Mouse (Mus musculus): ENCODE measurements around the gene Thra.

Thra gene

GRCm38 (mm10) chr11:98745932-98746853 is 5.8 kb downstream of the Thra start:
- peak; percentile 24 for DNase-seq (ENCODE audit: low read depth, low spot score)

- DNase-seq (ENCODE audit: low read depth, low spot score), result peak; percentile 84
Observed at GRCm38 (mm10) chr11:98746855-98747693, 6.6 kb downstream of the Thra start.

GRCm38 (mm10) chr11:98747804-98748505 is 7.5 kb downstream of the Thra start:
- peak; percentile 36 for DNase-seq (ENCODE audit: low read depth, low spot score)

- no peak for DNase-seq (ENCODE audit: low read depth, low spot score)
Observed at GRCm38 (mm10) chr11:98748506-98749416, 8.3 kb downstream of the Thra start.

GRCm38 (mm10) chr11:98749716-98750115 is 9.3 kb downstream of the Thra start:
- DNase-seq (ENCODE audit: low read depth, low spot score), result no peak

GRCm38 (mm10) chr11:98750351-98751201 is 10.1 kb downstream of the Thra start:
- no peak for DNase-seq (ENCODE audit: low read depth, low spot score)

GRCm38 (mm10) chr11:98751221-98751782 is 10.9 kb downstream of the Thra start:
- DNase-seq (ENCODE audit: low read depth, low spot score), result no peak

- no peak for DNase-seq (ENCODE audit: low read depth, low spot score)
Observed at GRCm38 (mm10) chr11:98752562-98753140, 12.2 kb downstream of the Thra start.

- no peak for DNase-seq (ENCODE audit: low read depth, low spot score)
Observed at GRCm38 (mm10) chr11:98753264-98753663, 12.8 kb downstream of the Thra start.

GRCm38 (mm10) chr11:98754151-98754620 is 13.7 kb downstream of the Thra start:
- no peak for DNase-seq (ENCODE audit: low read depth, low spot score)

- peak; percentile 87 for DNase-seq (ENCODE audit: low read depth, low spot score)
Observed at GRCm38 (mm10) chr11:98754621-98755181, 14.3 kb downstream of the Thra start.

- no peak for DNase-seq (ENCODE audit: low read depth, low spot score)
Observed at GRCm38 (mm10) chr11:98755726-98756380, 15.4 kb downstream of the Thra start.

- no peak for DNase-seq (ENCODE audit: low read depth, low spot score)
Observed at GRCm38 (mm10) chr11:98756711-98757110, 16.3 kb downstream of the Thra start.

- no peak for DNase-seq (ENCODE audit: low read depth, low spot score)
Observed at GRCm38 (mm10) chr11:98761939-98762338, 21.5 kb downstream of the Thra start.

GRCm38 (mm10) chr11:98762756-98763501 is 22.5 kb downstream of the Thra start:
- DNase-seq (ENCODE audit: low read depth, low spot score), result peak; percentile 39

GRCm38 (mm10) chr11:98763502-98763861 is 23.0 kb downstream of the Thra start:
- no peak for DNase-seq (ENCODE audit: low read depth, low spot score)

GRCm38 (mm10) chr11:98764091-98764490 is 23.7 kb downstream of the Thra start:
- DNase-seq (ENCODE audit: low read depth, low spot score), result no peak

Data from CD4-positive, CD25-positive, alpha-beta regulatory T cell, adult 2 months (primary cell).